Mouse (Mus musculus) stomach, embryonic 16.5 days (tissue): ENCODE data around the gene Dtwd1. TPM values are rescaled to one million over a fixed set of nuclear protein-coding genes. Genes with fewer than 3 reads are reported as not detected.
A peak's percentile ranks its signal among the peaks of the same experiment; 100 is the strongest.

Experiments
- ATAC-seq: fragments of 200-750 bp; cut with Nextera tagmentation; 2 replicates; pipeline ENCODE4 v1.8.0; 2017; ENCODE audit warnings: moderate number of reproducible peaks, moderate TSS enrichment; ENCODE audit not compliant: insufficient read depth, low FRiP score
- H3K27ac ChIP-seq: fragments of 300-500 bp; sonication (generic); 2 replicates; pipeline ENCODE4 v1.5.1; 2014; ENCODE audit warnings: low read length
- H3K27me3 ChIP-seq: fragments of 300-500 bp; sonication (generic); 2 replicates; pipeline ENCODE4 v1.6.1; 2014; ENCODE audit warnings: low read length, control low read depth, mixed read lengths; ENCODE audit not compliant: control insufficient read depth, insufficient read depth
- H3K36me3 ChIP-seq: fragments of 300-500 bp; sonication (generic); 2 replicates; pipeline ENCODE4 v1.6.1; 2014; ENCODE audit warnings: low read length; ENCODE audit not compliant: control insufficient read depth, insufficient read depth
- H3K4me1 ChIP-seq: fragments of 300-500 bp; sonication (generic); 2 replicates; pipeline ENCODE4 v1.6.1; 2014; ENCODE audit warnings: low read length, control low read depth, mixed read lengths; ENCODE audit not compliant: control insufficient read depth, insufficient read depth
- H3K4me2 ChIP-seq: fragments of 300-500 bp; sonication (generic); 2 replicates; pipeline ENCODE4 v1.6.1; 2014; ENCODE audit warnings: low read depth, low read length, mixed read lengths
- H3K4me3 ChIP-seq: fragments of 300-500 bp; sonication (generic); replicated peaks from 2 replicates; pipeline ENCODE4 v1.5.1; 2014; ENCODE audit warnings: mild to moderate bottlenecking, low read length
- H3K9ac ChIP-seq: fragments of 300-500 bp; sonication (generic); 2 replicates; pipeline ENCODE4 v1.6.1; 2014; ENCODE audit warnings: low read length
- H3K9me3 ChIP-seq: fragments of 300-500 bp; sonication (generic); replicated peaks from 2 replicates; pipeline ENCODE4 v1.6.1; 2016; ENCODE audit warnings: low read length, control low read depth; ENCODE audit not compliant: control insufficient read depth
- whole genome bisulfite sequencing: fragments of 180-500 bp; shearing (Covaris S2); extraction: QIAGEN DNeasy Blood & Tissue Kit; methylation state at CpG from one replicate; pipeline ENCODE4 v1.1.7; 2014; 5-methylcytosine and 5-hydroxymethylcytosine counted together
- polyA plus RNA-seq: library from polyadenylated mRNA; unstranded; fragments of >200 nt; fragmentation: Nextera tagmentation; extraction: Ambion mirVana; gene quantifications from 2 replicates; pipeline ENCODE4 v1.2.1, GENCODE M21; 2015

Dtwd1 gene
- polyA plus RNA-seq = 29.0 and 29.7 TPM in 2 replicates

- under 1% methylated on average over 57 of the region's 57 CpGs for WGBS
- Histone ChIP-seq H3K4me2 (peak within 1 kb of the TSS; percentile 63), H3K4me3 (peak within 1 kb of the TSS; percentile 83), H3K9ac (peak within 1 kb of the TSS; percentile 96), H3K36me3 (no peaks in the 10 kb centered on the region; the same call in 1 of the 2 replicates), H3K27me3 (no peaks in the 10 kb centered on the region), H3K9me3 (no peaks in the 10 kb centered on the region), H3K4me1 (0 out of 2 replicates have a peak, but pooled peaks cover 3% of the 10 kb centered on the region), H3K27ac (peak within 1 kb of the TSS; percentile 96)
- ATAC-seq = peak; percentile 100
Measured at GRCm38 (mm10) chr2:126151855-126152571, at the start of gene Dtwd1, which contains the start of gene Fam227b. Dtwd1 (plus strand) TSS chr2:126152141. Fam227b (minus strand) TSS chr2:126152004.

- Histone ChIP-seq H3K9me3 (no peaks in the 10 kb centered on the region), H3K36me3 (no peaks in the 10 kb centered on the region), H3K27me3 (no peaks in the 10 kb centered on the region), H3K4me1 (no peaks in the 10 kb centered on the region), H3K4me2 (no peak overlapping the region), H3K27ac (no peak overlapping the region), H3K4me3 (no peak overlapping the region), H3K9ac (no peak overlapping the region)
- ATAC-seq = no peak
Measured at GRCm38 (mm10) chr2:126147723-126148122, 4.2 kb upstream of the Dtwd1 start.

GRCm38 (mm10) chr2:126165277-126166018 is 13.5 kb downstream of the Dtwd1 start:
- 89% methylated on average over 5 of the region's 5 CpGs for WGBS
- H3K9me3 ChIP-seq = no peaks in the 10 kb centered on the region
- ATAC-seq = no peak

GRCm38 (mm10) chr2:126166335-126166734 is 14.4 kb downstream of the Dtwd1 start:
- no peak for ATAC-seq
- Histone ChIP-seq H3K36me3 (peaks cover 7% of the 10 kb centered on the region), H3K27ac (no peak overlapping the region), H3K4me3 (no peak overlapping the region), H3K9ac (no peak overlapping the region), H3K9me3 (no peaks in the 10 kb centered on the region), H3K4me2 (no peak overlapping the region), H3K4me1 (no peaks in the 10 kb centered on the region), H3K27me3 (no peaks in the 10 kb centered on the region)

More at GRCm38 (mm10) chr2:126165277-126166018, 13.5 kb downstream of the Dtwd1 start:
- Histone ChIP-seq H3K36me3 (peaks cover 9% of the 10 kb centered on the region), H3K27ac (no peak overlapping the region), H3K27me3 (no peaks in the 10 kb centered on the region), H3K4me3 (no peak overlapping the region), H3K4me1 (no peaks in the 10 kb centered on the region), H3K9ac (no peak overlapping the region), H3K4me2 (no peak overlapping the region)

GRCm38 (mm10) chr2:126166848-126167617 is 15.1 kb downstream of the Dtwd1 start:
- Histone ChIP-seq H3K27ac (no peak overlapping the region), H3K4me2 (no peak overlapping the region), H3K36me3 (peaks cover 2% of the 10 kb centered on the region), H3K27me3 (no peaks in the 10 kb centered on the region), H3K4me1 (no peaks in the 10 kb centered on the region), H3K9me3 (no peaks in the 10 kb centered on the region), H3K4me3 (no peak overlapping the region), H3K9ac (no peak overlapping the region)
- no peak for ATAC-seq
- 80% methylated on average over 8 of the region's 8 CpGs for WGBS

GRCm38 (mm10) chr2:126171427-126171826 is 19.5 kb downstream of the Dtwd1 start:
- Histone ChIP-seq H3K36me3 (no peaks in the 10 kb centered on the region), H3K4me3 (no peak overlapping the region), H3K4me2 (no peak overlapping the region), H3K27me3 (no peaks in the 10 kb centered on the region), H3K9ac (no peak overlapping the region), H3K4me1 (no peaks in the 10 kb centered on the region), H3K27ac (no peak overlapping the region), H3K9me3 (no peaks in the 10 kb centered on the region)
- ATAC-seq = no peak
- WGBS = 90% methylated on average over 1 of the region's 1 CpGs

GRCm38 (mm10) chr2:126191306-126191705 is 39.4 kb downstream of the Dtwd1 start:
- Histone ChIP-seq H3K36me3 (no peaks in the 10 kb centered on the region), H3K4me3 (no peak overlapping the region), H3K9me3 (no peaks in the 10 kb centered on the region), H3K27me3 (no peaks in the 10 kb centered on the region), H3K27ac (no peak overlapping the region), H3K9ac (no peak overlapping the region), H3K4me2 (no peak overlapping the region), H3K4me1 (no peaks in the 10 kb centered on the region)
- 57% methylated on average over 4 of the region's 4 CpGs for WGBS
- ATAC-seq = no peak

GRCm38 (mm10) chr2:126192129-126192528 is 40.2 kb downstream of the Dtwd1 start:
- H3K36me3 ChIP-seq = no peaks in the 10 kb centered on the region
- H3K4me1 ChIP-seq = no peaks in the 10 kb centered on the region
- H3K4me3 ChIP-seq = no peak overlapping the region
- no peak for ATAC-seq
- no peak overlapping the region for H3K4me2 ChIP-seq
- no peaks in the 10 kb centered on the region for H3K9me3 ChIP-seq
- WGBS = 76% methylated on average over 2 of the region's 2 CpGs
- H3K27ac ChIP-seq = no peak overlapping the region
- no peak overlapping the region for H3K9ac ChIP-seq
- no peaks in the 10 kb centered on the region for H3K27me3 ChIP-seq
